Mouse (Mus musculus) forelimb bud, embryonic 11.5 days (tissue): ENCODE data around the gene Baz2b.

Source experiments
- DNase-seq: peaks from one replicate; pipeline ENCODE4 v3.0.0-alpha.2; 2012; ENCODE audit warnings: low read depth, low spot score

The Baz2b gene

GRCm38 (mm10) chr2:60132269-60133042 lies 77.2 kb downstream of the Baz2b start:
- DNase-seq = no peak

- DNase-seq = no peak
Measured at GRCm38 (mm10) chr2:60128631-60129030, 81.0 kb downstream of the Baz2b start.

- DNase-seq = no peak
Measured at GRCm38 (mm10) chr2:60126831-60127230, 82.8 kb downstream of the Baz2b start.

- no peak for DNase-seq
Measured at GRCm38 (mm10) chr2:60126292-60126691, 83.3 kb downstream of the Baz2b start.

GRCm38 (mm10) chr2:60125049-60126004 lies 84.3 kb downstream of the Baz2b start:
- peak; percentile 74 for DNase-seq

- DNase-seq = peak; percentile 67
Measured at GRCm38 (mm10) chr2:60124648-60125048, 85.0 kb downstream of the Baz2b start.

- no peak for DNase-seq
Measured at GRCm38 (mm10) chr2:60123911-60124647, 85.6 kb downstream of the Baz2b start.

GRCm38 (mm10) chr2:60123061-60123874 lies 86.4 kb downstream of the Baz2b start:
- no peak for DNase-seq

GRCm38 (mm10) chr2:60122188-60122587 lies 87.5 kb downstream of the Baz2b start:
- DNase-seq = no peak

- DNase-seq = no peak
Measured at GRCm38 (mm10) chr2:60120681-60121080, 89.0 kb downstream of the Baz2b start.

GRCm38 (mm10) chr2:60118684-60119558 lies 90.7 kb downstream of the Baz2b start:
- no peak for DNase-seq

GRCm38 (mm10) chr2:60117867-60118266 lies 91.8 kb downstream of the Baz2b start:
- no peak for DNase-seq

- DNase-seq = no peak
Measured at GRCm38 (mm10) chr2:60115891-60116554, 93.6 kb downstream of the Baz2b start.

GRCm38 (mm10) chr2:60114901-60115300 lies 94.7 kb downstream of the Baz2b start:
- no peak for DNase-seq

GRCm38 (mm10) chr2:60113661-60114560 lies 95.7 kb downstream of the Baz2b start:
- DNase-seq = no peak

- no peak for DNase-seq
Measured at GRCm38 (mm10) chr2:60112116-60112515, 97.5 kb downstream of the Baz2b start.

- no peak for DNase-seq
Measured at GRCm38 (mm10) chr2:60109001-60109400, 100.6 kb downstream of the Baz2b start.

- no peak for DNase-seq
Measured at GRCm38 (mm10) chr2:60096625-60097024, 113.0 kb downstream of the Baz2b start.
